Mouse (Mus musculus) intestine, embryonic 14.5 days (tissue): ENCODE results near the gene C130032M10Rik. TPM values are rescaled to one million over a fixed set of nuclear protein-coding genes. Genes with fewer than 3 reads are reported as not detected.

Experiments
- ATAC-seq: fragments of 200-750 bp; cut with Nextera tagmentation; replicated peaks from 2 replicates; pipeline ENCODE4 v1.8.0; 2017; ENCODE audit warnings: low read depth, moderate number of reproducible peaks, moderate TSS enrichment, moderate library complexity; ENCODE audit not compliant: low FRiP score, low TSS enrichment
- DNase-seq: peaks from one replicate; pipeline ENCODE4 v3.0.0-alpha.2; 2018; ENCODE audit warnings: low spot score
- H3K27ac ChIP-seq: fragments of 300-500 bp; sonication (generic); 2 replicates; pipeline ENCODE4 v1.5.1; 2014; ENCODE audit warnings: low read depth, mild to moderate bottlenecking, control low read depth
- H3K27me3 ChIP-seq: fragments of 300-500 bp; sonication (generic); replicated peaks from 2 replicates; pipeline ENCODE4 v1.6.1; 2014; ENCODE audit warnings: low read length, control low read depth; ENCODE audit not compliant: control insufficient read depth, insufficient read depth
- H3K36me3 ChIP-seq: fragments of 300-500 bp; sonication (generic); 2 replicates; pipeline ENCODE4 v1.6.1; 2014; ENCODE audit warnings: low read length, control low read depth; ENCODE audit not compliant: control insufficient read depth, insufficient read depth
- H3K4me1 ChIP-seq: fragments of 300-500 bp; sonication (generic); replicated peaks from 2 replicates; pipeline ENCODE4 v1.6.1; 2014; ENCODE audit warnings: low read length, control low read depth, mixed read lengths; ENCODE audit not compliant: control insufficient read depth, insufficient read depth
- H3K4me2 ChIP-seq: fragments of 300-500 bp; sonication (generic); 2 replicates; pipeline ENCODE4 v1.6.1; 2014; ENCODE audit warnings: low read length
- H3K4me3 ChIP-seq: fragments of 300-500 bp; sonication (generic); 2 replicates; pipeline ENCODE4 v1.5.1; 2014; ENCODE audit warnings: low read depth, low read length, control low read depth, mixed read lengths
- H3K9ac ChIP-seq: fragments of 300-500 bp; sonication (generic); 2 replicates; pipeline ENCODE4 v1.6.1; 2014; ENCODE audit warnings: mild to moderate bottlenecking, low read length
- H3K9me3 ChIP-seq: fragments of 300-500 bp; sonication (generic); 2 replicates; pipeline ENCODE4 v1.6.1; 2016; ENCODE audit warnings: low read length, control low read depth; ENCODE audit not compliant: control insufficient read depth
- WGBS: fragments of 180-500 bp; shearing (Covaris S2); extraction: QIAGEN DNeasy Blood & Tissue Kit; methylation state at CpG from one replicate; pipeline ENCODE4 v1.1.7; 2014; 5-methylcytosine and 5-hydroxymethylcytosine counted together
- polyA plus RNA-seq: library from polyadenylated mRNA; unstranded; fragments of >200 nt; fragmentation: Nextera tagmentation; extraction: Ambion mirVana; gene quantifications from 2 replicates; pipeline ENCODE4 v1.2.1, GENCODE M21; 2014

Gene C130032M10Rik
- polyA plus RNA-seq, 1 experiment from 2014 or later, result not detected

DNA sequence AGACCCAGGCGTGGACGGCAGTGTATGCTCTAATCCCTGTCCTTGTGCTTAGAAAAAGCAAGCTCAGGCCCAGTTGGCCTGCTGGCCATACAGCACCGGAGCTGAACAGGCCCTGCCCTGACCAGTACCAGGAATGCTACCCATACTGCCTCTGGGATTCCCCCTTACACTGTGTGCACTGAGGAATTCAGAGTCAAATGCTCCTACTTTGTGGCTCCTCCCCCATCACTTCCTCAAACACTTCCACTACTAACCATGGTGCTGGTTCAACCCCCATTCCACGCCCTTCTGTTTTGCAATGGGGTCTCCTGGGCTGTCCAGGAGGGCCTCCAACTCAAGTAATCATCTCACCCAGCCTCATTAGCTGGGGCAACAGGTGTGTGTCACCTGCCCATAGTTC, 18.4 kb downstream of the C130032M10Rik start:
- no peak overlapping the region for H3K4me3 ChIP-seq
- ATAC-seq (peak; percentile 40; the same call in 1 of the 2 replicates), DNase-seq (no peak)
- 71% methylated on average over 4 of the region's 4 CpGs for WGBS
- H3K4me1 ChIP-seq, result no peaks in the 10 kb centered on the region
- no peaks in the 10 kb centered on the region for H3K36me3 ChIP-seq
- no peaks in the 10 kb centered on the region for H3K9me3 ChIP-seq
- H3K27ac ChIP-seq, result no peak overlapping the region
- no peak overlapping the region for H3K4me2 ChIP-seq
- H3K9ac ChIP-seq, result no peak overlapping the region
- no peaks in the 10 kb centered on the region for H3K27me3 ChIP-seq

DNA sequence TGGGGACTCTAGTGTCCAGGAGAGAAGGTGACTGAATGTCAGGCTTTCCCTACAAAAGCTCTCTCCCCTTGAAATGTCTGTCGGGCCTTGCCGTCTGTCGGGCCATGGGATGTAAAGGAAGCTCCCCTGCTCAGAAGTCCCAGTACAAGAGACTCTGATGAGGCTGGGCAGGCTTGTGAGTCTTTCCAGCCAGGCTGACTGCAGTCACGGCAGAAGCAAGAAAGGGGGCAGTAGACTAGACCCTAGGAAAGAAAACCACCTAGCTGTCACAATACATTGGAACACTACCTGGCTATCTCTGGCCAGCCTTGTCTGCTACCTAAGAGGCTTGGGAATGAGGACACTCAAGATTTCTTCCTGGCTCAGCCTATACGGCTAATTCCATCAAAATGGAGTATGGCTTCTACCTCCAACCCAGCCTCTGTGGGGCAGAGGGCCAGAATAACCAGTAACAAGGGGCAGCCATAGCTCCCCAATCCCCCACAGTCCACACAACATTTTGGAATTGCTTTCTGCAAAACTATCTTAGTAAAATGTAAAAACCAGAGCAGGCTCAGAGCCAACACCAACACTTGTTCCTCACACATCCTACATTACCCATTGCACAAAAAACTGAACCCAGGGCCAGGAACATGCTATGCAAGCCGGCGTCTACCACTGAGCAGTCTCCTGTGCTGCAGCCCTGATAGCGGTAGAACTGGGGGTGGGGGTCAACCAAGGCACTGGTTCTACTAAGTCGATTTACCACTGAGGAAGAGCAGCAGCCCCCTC, 19.4 kb downstream of the C130032M10Rik start:
- ATAC-seq, result no peak
- 80% methylated on average over 9 of the region's 9 CpGs for WGBS
- H3K4me2 ChIP-seq, result no peak overlapping the region

DNA sequence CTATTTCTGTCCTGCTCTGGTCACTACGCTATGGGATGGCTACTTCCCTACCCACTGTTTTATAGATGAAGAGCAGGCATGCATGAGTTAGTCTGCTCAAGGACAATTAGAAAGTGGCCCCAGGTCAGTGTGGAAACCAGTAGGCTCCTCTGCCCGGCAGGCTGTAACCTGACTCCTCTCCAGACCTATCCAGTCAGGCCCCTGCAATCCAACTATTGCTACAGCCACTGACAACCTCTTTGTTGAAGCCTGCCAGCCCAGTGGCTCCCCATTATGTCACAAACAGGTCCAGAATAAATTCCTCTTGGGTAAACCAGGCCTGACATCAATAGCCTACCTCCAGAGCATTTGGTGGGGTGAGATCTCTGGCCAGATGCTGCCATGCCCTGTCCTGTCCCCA, 21.1 kb downstream of the C130032M10Rik start:
- no peak overlapping the region for H3K27ac ChIP-seq
- no peaks in the 10 kb centered on the region for H3K4me1 ChIP-seq
- H3K9ac ChIP-seq, result no peak overlapping the region
- H3K4me2 ChIP-seq, result no peak overlapping the region
- H3K9me3 ChIP-seq, result no peaks in the 10 kb centered on the region
- H3K27me3 ChIP-seq, result no peaks in the 10 kb centered on the region
- no peak for ATAC-seq
- no peaks in the 10 kb centered on the region for H3K36me3 ChIP-seq
- DNase-seq, result no peak
- 29% methylated on average over 2 of the region's 2 CpGs for WGBS
- no peak overlapping the region for H3K4me3 ChIP-seq

More for the DNA sequence above, 19.4 kb downstream of the C130032M10Rik start:
- no peaks in the 10 kb centered on the region for H3K9me3 ChIP-seq
- H3K4me1 ChIP-seq, result no peaks in the 10 kb centered on the region
- no peak overlapping the region for H3K9ac ChIP-seq
- H3K27ac ChIP-seq, result no peak overlapping the region
- H3K4me3 ChIP-seq, result no peak overlapping the region
- no peak for DNase-seq
- H3K27me3 ChIP-seq, result no peaks in the 10 kb centered on the region
- H3K36me3 ChIP-seq, result no peaks in the 10 kb centered on the region

DNA sequence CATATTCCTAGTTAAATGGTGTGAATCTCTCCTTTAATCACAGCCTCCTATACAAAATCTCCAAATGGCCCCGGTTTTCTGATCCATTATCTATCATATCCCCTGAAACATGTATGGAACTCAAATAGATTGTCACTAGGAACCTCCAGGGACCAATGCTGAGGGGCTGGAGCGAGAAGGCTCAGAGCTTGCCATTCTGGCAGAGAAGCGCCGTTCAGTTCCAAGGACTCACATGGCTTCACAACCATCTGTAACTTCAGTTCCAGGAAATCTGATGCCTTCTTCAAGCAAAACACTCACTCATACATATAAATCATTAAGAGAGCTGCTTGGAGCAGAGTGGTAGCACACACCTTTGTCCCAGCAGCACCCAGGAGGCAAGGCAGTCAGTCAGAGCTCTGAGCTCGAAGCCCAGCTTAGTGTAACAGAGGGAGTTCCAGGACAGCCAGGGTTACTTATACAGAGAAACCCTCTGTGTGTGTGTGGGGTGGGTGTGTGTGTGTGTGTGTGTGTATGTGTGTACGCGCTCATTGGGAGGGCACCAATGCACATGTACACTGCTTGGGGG, 23.6 kb downstream of the C130032M10Rik start:
- no peaks in the 10 kb centered on the region for H3K27me3 ChIP-seq
- no peak overlapping the region for H3K9ac ChIP-seq
- H3K4me3 ChIP-seq, result no peak overlapping the region
- H3K27ac ChIP-seq, result no peak overlapping the region
- WGBS, result 60% methylated on average over 7 of the region's 7 CpGs
- no peaks in the 10 kb centered on the region for H3K9me3 ChIP-seq
- ATAC-seq, result no peak
- H3K4me1 ChIP-seq, result 0 out of 2 replicates have a peak, but pooled peaks cover 1% of the 10 kb centered on the region
- DNase-seq, result no peak
- no peaks in the 10 kb centered on the region for H3K36me3 ChIP-seq
- H3K4me2 ChIP-seq, result no peak overlapping the region

DNA sequence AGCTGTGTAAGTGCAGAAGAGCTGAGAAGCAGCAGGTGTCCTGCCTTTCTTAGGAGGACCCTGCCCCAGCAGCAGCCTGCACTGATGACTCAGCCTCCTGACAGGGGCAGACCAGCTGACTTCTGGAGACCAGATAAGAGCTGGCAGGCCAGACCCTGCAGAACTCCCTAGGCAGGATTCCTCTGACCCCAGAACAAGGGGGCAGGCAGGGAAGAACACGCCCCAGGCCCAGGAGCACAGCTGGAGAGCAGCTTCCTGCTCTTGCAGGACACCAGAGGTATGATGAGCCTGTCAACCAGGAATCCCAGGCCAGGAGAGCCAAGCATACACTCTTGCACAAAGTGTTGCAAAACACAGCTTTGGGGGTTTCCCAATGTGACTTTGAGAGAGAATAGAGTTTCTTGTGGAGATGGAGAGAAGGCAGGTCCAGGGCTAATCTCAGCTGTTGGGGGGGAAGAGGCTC, 25.8 kb downstream of the C130032M10Rik start:
- ATAC-seq (peak; percentile 67; the same call in 1 of the 2 replicates), DNase-seq (peak; percentile 54)
- Histone ChIP-seq H3K9ac (no peak overlapping the region), H3K4me1 (peaks cover 18% of the 10 kb centered on the region; the same call in 1 of the 2 replicates), H3K27me3 (no peaks in the 10 kb centered on the region), H3K36me3 (no peaks in the 10 kb centered on the region), H3K9me3 (no peaks in the 10 kb centered on the region), H3K4me3 (no peak overlapping the region), H3K4me2 (no peak overlapping the region), H3K27ac (no peak overlapping the region)
- 33% methylated on average over 1 of the region's 1 CpGs for WGBS

DNA sequence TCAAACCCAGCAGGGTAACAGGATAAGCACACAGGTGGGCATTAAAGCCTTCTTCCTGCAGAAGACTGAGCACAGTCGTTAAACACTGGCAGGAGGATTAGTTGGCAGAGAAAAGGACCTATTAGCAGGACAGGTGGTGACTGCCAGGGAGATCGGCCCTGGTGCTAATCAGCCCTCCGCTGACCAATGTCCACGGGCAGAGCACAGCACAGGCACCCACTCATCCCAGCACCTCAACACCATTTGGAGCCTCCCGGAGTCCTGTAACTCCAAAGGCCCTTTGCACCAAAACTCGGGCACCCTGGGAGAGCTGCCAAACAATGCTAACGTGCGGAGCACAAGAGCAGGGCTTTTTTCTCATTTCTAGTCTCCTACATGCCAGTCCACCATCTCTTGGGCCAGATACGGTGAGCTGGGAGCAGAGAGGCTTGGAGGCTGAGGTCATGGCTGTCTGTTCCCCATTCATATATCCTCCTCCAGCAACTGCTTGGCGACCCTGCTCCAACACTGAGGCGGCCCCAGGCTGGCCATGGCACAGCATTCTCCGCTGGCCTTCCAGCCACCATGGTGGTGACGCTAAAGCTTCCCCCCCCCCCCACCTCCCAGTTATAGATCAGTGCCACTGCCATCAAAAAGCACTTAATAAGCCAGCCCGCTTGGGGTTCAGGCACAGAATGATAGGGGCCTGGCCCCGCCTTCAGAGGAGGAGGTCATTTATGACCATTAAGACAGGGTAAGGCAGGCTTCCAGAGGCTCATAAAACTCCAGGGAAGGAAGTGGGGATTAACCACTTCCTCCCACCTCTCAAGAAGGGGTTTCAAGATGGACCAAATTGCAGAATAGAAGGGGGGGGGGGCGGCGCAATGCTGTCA, 28.6 kb downstream of the C130032M10Rik start:
- H3K4me1 ChIP-seq, result peaks cover 33% of the 10 kb centered on the region
- no peaks in the 10 kb centered on the region for H3K27me3 ChIP-seq
- no peak overlapping the region for H3K9ac ChIP-seq
- no peak overlapping the region for H3K4me3 ChIP-seq
- H3K4me2 ChIP-seq, result peak overlapping the region; percentile 5; the same call in 1 of the 2 replicates
- no peaks in the 10 kb centered on the region for H3K36me3 ChIP-seq
- H3K9me3 ChIP-seq, result no peaks in the 10 kb centered on the region
- no peak overlapping the region for H3K27ac ChIP-seq
- ATAC-seq (peak; percentile 28), DNase-seq (peak; percentile 66)
- WGBS, result 50% methylated on average over 15 of the region's 17 CpGs

DNA sequence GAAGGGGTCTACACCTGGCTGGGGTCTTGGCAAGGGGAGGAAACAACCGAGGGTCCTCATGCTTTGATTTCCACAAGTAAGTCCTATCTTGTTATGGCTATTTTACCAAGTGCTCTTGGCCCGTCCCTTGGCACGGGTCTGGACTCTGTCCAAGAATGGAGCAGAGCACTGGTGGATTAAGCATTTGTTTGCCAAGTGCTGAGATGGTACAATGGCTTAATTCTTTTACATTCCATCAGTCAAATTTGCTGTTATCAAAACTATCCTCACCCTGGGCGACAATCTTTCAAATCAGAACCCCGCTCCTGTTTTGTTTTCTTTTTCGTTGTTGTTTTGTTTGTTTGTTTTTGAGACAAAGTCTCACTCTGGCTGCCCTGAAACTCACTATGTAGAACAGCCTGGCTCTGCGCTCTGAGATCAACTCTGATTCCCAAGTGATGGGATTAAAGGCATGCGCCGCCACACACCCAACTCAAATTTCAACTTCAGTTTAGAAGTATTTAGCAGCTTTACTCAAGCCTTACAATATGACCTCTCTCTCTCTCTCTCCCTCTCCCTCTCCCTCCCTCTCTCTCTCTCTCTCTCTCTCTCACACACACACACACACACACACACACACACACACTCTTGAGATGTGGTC, 29.4 kb downstream of the C130032M10Rik start:
- H3K36me3 ChIP-seq, result no peaks in the 10 kb centered on the region
- H3K9ac ChIP-seq, result no peak overlapping the region
- WGBS, result 33% methylated on average over 9 of the region's 9 CpGs
- no peak overlapping the region for H3K4me3 ChIP-seq
- H3K27me3 ChIP-seq, result no peaks in the 10 kb centered on the region
- DNase-seq (no peak), ATAC-seq (no peak)
- no peaks in the 10 kb centered on the region for H3K9me3 ChIP-seq
- no peak overlapping the region for H3K27ac ChIP-seq
- peaks cover 33% of the 10 kb centered on the region for H3K4me1 ChIP-seq
- 0 out of 2 replicates have a peak overlapping the region, but pooled peaks have one; percentile 5 for H3K4me2 ChIP-seq

DNA sequence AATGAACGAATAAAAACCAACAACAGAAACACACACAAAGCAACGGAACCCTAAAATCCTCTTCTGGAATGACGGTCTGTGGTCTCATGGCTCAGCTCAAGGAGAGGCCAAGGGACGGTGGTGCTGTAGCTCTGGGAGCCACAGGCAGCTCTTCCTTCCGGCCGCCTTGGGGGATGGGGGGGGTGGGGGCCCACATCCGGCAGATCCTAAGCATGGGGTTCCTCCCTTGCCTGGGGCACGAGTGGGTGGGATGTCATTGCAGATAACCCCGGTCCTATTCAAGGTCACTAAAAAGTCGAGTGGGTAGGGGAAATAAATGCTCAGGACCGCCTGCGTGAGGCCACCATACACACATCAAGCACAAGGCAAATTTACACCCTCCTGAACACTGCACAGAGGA, 31.3 kb downstream of the C130032M10Rik start:
- H3K27me3 ChIP-seq, result no peaks in the 10 kb centered on the region
- H3K4me3 ChIP-seq, result no peak overlapping the region
- WGBS, result 58% methylated on average over 12 of the region's 12 CpGs
- peak overlapping the region; percentile 77 for H3K27ac ChIP-seq
- no peak overlapping the region for H3K9ac ChIP-seq
- H3K4me1 ChIP-seq, result peaks cover 33% of the 10 kb centered on the region
- H3K36me3 ChIP-seq, result no peaks in the 10 kb centered on the region
- H3K4me2 ChIP-seq, result no peak overlapping the region
- no peak for ATAC-seq
- DNase-seq, result no peak
- no peaks in the 10 kb centered on the region for H3K9me3 ChIP-seq
